In genomic region chr14:52339512-52339852, GRCm38 (mm10) we compare ENCODE assay signal across 27 mouse cellular contexts. TPM values are rescaled to one million over a fixed set of nuclear protein-coding genes. Genes with fewer than 3 reads are reported as not detected.
DNase-seq lines count a peak whose midpoint lies in the region; ATAC-seq lines count a peak whose summit lies in the region.
"Had no signal": no experiment of that assay in that cellular context is flagged by ENCODE, and none has a peak within 500 bp of the region (broad histone marks: within the 10 kb centered on the region; RNA-seq: fewer than 3 reads in every experiment).

No protein-coding gene starts in this region.

- no peaks in the 10 kb centered on the region for H3K27me3 ChIP-seq in hindbrain, embryonic 11.5 days (ENCODE audit: control insufficient read depth, insufficient read depth, low read length)
- H3K27me3 ChIP-seq in hindbrain, embryonic 10.5 days (ENCODE audit: insufficient read depth, poor library complexity, severe bottlenecking) = no peaks in the 10 kb centered on the region
- no peaks in the 10 kb centered on the region for H3K27me3 ChIP-seq in hindbrain, embryonic 12.5 days
- H3K27me3 ChIP-seq in hindbrain, embryonic 13.5 days = no peaks in the 10 kb centered on the region
- H3K27me3 ChIP-seq in midbrain, embryonic 16.5 days (ENCODE audit: control insufficient read depth, insufficient read depth, low read depth, low read length) = no peaks in the 10 kb centered on the region

- ATAC-seq in hindbrain, embryonic 11.5 days (ENCODE audit: low FRiP score) = no peak
- no peak for ATAC-seq in hindbrain, embryonic 12.5 days (ENCODE audit: low FRiP score)
- 0 out of 2 replicates have a peak, but pooled peaks have one; percentile 15 for ATAC-seq in hindbrain, embryonic 13.5 days (ENCODE audit: low FRiP score)
- no peak for ATAC-seq in midbrain, embryonic 16.5 days

- no peaks in the 10 kb centered on the region for H3K36me3 ChIP-seq in hindbrain, embryonic 11.5 days (ENCODE audit: control insufficient read depth, insufficient read depth, low read length)
- H3K36me3 ChIP-seq in hindbrain, embryonic 10.5 days = no peaks in the 10 kb centered on the region
- no peaks in the 10 kb centered on the region for H3K36me3 ChIP-seq in hindbrain, embryonic 12.5 days
- no peaks in the 10 kb centered on the region for H3K36me3 ChIP-seq in hindbrain, embryonic 13.5 days
- H3K36me3 ChIP-seq in midbrain, embryonic 16.5 days (ENCODE audit: control insufficient read depth, insufficient read depth, low read length) = no peaks in the 10 kb centered on the region
- H3K36me3 ChIP-seq: embryonic facial prominence, embryonic 12.5 days; heart, embryonic 13.5 days; lung, embryonic 15.5 days had no signal

- no peaks in the 10 kb centered on the region for H3K9me3 ChIP-seq in hindbrain, embryonic 11.5 days (ENCODE audit: control insufficient read depth, low read length)
- peaks cover 4% of the 10 kb centered on the region; the same call in 1 of the 2 replicates for H3K9me3 ChIP-seq in hindbrain, embryonic 10.5 days
- H3K9me3 ChIP-seq in hindbrain, embryonic 12.5 days (replicated peaks) = peaks cover 4% of the 10 kb centered on the region; the same call in 1 of the 2 replicates
- no peaks in the 10 kb centered on the region for H3K9me3 ChIP-seq in hindbrain, embryonic 13.5 days
- H3K9me3 ChIP-seq in midbrain, embryonic 16.5 days (replicated peaks; ENCODE audit: control insufficient read depth, low read length, poor library complexity, severe bottlenecking) = peaks cover 2% of the 10 kb centered on the region
- H3K9me3 ChIP-seq: lung, embryonic 15.5 days had no signal

- DNase-seq in hindbrain, embryonic 11.5 days (ENCODE audit: low spot score) = no peak
- no peak for DNase-seq in hindbrain, embryonic 10.5 days (ENCODE audit: low spot score)
- DNase-seq in adrenal gland, adult 8-10 months = no peak
- no peak for DNase-seq in gastrocnemius, postnatal 10 days
- DNase-seq: adrenal gland, adult 2 months; cerebellum, adult 9-10 months; kidney, adult 9 months; kidney, postnatal 4 days; lung, postnatal 4 days; right cerebral cortex, postnatal 14 days had no signal

- no peaks in the 10 kb centered on the region for H3K4me1 ChIP-seq in hindbrain, embryonic 11.5 days (replicated peaks; ENCODE audit: control insufficient read depth, insufficient read depth, low read length)
- H3K4me1 ChIP-seq in hindbrain, embryonic 10.5 days (replicated peaks) = peaks cover 7% of the 10 kb centered on the region; the same call in 1 of the 2 replicates
- no peaks in the 10 kb centered on the region for H3K4me1 ChIP-seq in hindbrain, embryonic 12.5 days
- H3K4me1 ChIP-seq in hindbrain, embryonic 13.5 days (replicated peaks) = 0 out of 2 replicates have a peak, but pooled peaks cover 5% of the 10 kb centered on the region
- H3K4me1 ChIP-seq in midbrain, embryonic 16.5 days (ENCODE audit: control insufficient read depth, insufficient read depth, low read length) = peaks cover 2% of the 10 kb centered on the region
- H3K4me1 ChIP-seq: embryonic facial prominence, embryonic 12.5 days; heart, embryonic 13.5 days; lung, embryonic 15.5 days had no signal

- H3K4me2 ChIP-seq in hindbrain, embryonic 11.5 days (replicated peaks; ENCODE audit: low read depth, low read length) = no peak overlapping the region
- H3K4me2 ChIP-seq in hindbrain, embryonic 12.5 days (replicated peaks) = peak overlapping the region; percentile 43; the same call in 1 of the 2 replicates
- peak overlapping the region; percentile 48 for H3K4me2 ChIP-seq in hindbrain, embryonic 13.5 days
- H3K4me2 ChIP-seq in midbrain, embryonic 16.5 days (ENCODE audit: low read length) = peak overlapping the region; percentile 51

- H3K9ac ChIP-seq in hindbrain, embryonic 11.5 days (ENCODE audit: low read depth, low read length) = 0 out of 2 replicates have a peak overlapping the region, but pooled peaks have one; percentile 11
- no peak overlapping the region for H3K9ac ChIP-seq in hindbrain, embryonic 12.5 days
- peak overlapping the region; percentile 63 for H3K9ac ChIP-seq in hindbrain, embryonic 13.5 days
- peak overlapping the region; percentile 51; the same call in 1 of the 2 replicates for H3K9ac ChIP-seq in midbrain, embryonic 16.5 days (ENCODE audit: low read depth, low read length)
- H3K9ac ChIP-seq: heart, embryonic 13.5 days; liver, embryonic 14.5 days; lung, embryonic 15.5 days had no signal

- no peak overlapping the region for H3K4me3 ChIP-seq in hindbrain, embryonic 11.5 days (ENCODE audit: low read depth, low read length)
- no peak overlapping the region for H3K4me3 ChIP-seq in hindbrain, embryonic 10.5 days
- H3K4me3 ChIP-seq in hindbrain, embryonic 12.5 days = no peak overlapping the region
- peak overlapping the region; percentile 29 for H3K4me3 ChIP-seq in hindbrain, embryonic 13.5 days
- peak overlapping the region; percentile 32; the same call in 1 of the 2 replicates for H3K4me3 ChIP-seq in midbrain, embryonic 16.5 days (ENCODE audit: low read depth, low read length)
- H3K4me3 ChIP-seq: embryonic facial prominence, embryonic 12.5 days; lung, embryonic 15.5 days had no signal

- 81% methylated on average over 6 of the region's 6 CpGs for WGBS in hindbrain, embryonic 11.5 days
- WGBS in hindbrain, embryonic 10.5 days = 75% methylated on average over 6 of the region's 6 CpGs
- WGBS in hindbrain, embryonic 12.5 days = 80% methylated on average over 6 of the region's 6 CpGs
- WGBS in hindbrain, embryonic 13.5 days = 77% methylated on average over 6 of the region's 6 CpGs
- WGBS in midbrain, embryonic 16.5 days = 68% methylated on average over 6 of the region's 6 CpGs

- H3K27ac ChIP-seq in hindbrain, embryonic 11.5 days (ENCODE audit: low read depth, low read length) = no peak overlapping the region
- H3K27ac ChIP-seq in hindbrain, embryonic 10.5 days = no peak overlapping the region
- no peak overlapping the region for H3K27ac ChIP-seq in hindbrain, embryonic 12.5 days
- H3K27ac ChIP-seq in hindbrain, embryonic 13.5 days = peak overlapping the region; percentile 66; the same call in 1 of the 2 replicates
- H3K27ac ChIP-seq in midbrain, embryonic 16.5 days (ENCODE audit: low read length) = peak overlapping the region; percentile 25; the same call in 1 of the 2 replicates
- H3K27ac ChIP-seq: embryonic facial prominence, embryonic 12.5 days; heart, embryonic 13.5 days; liver, embryonic 14.5 days; lung, embryonic 15.5 days had no signal

RNA-seq across cellular contexts. Expression of gene Sall2, which starts 10.9 kb away (rescaled TPM):
- polyA plus RNA-seq in hindbrain, embryonic 11.5 days (2014; fragmentation: Nextera tagmentation; extraction: Ambion mirVana) = 37.7 and 45.0 TPM in 2 replicates
- 56.9 and 60.3 TPM in 2 replicates for polyA plus RNA-seq in hindbrain, embryonic 10.5 days (2016; fragmentation: Nextera tagmentation; extraction: Ambion mirVana)
- 60.7 and 62.8 TPM in 2 replicates for polyA plus RNA-seq in hindbrain, embryonic 12.5 days (2016; fragmentation: Nextera tagmentation; extraction: Ambion mirVana)
- polyA plus RNA-seq in hindbrain, embryonic 13.5 days (2015; fragmentation: Nextera tagmentation; extraction: Ambion mirVana) = 46.2 and 49.5 TPM in 2 replicates
- polyA plus RNA-seq in midbrain, embryonic 16.5 days (2015; fragmentation: Nextera tagmentation; extraction: Ambion mirVana) = 47.5 and 49.0 TPM in 2 replicates
- 10 to 100 TPM in 2 of 4 experiments, 1 to 10 TPM in 2; 7.3 to 15.2 (median 12.0) TPM for total RNA-seq in adrenal gland, adult 8-10 months (2022)
- 1 to 10 TPM; 3.1 to 5.0 TPM for total RNA-seq in gastrocnemius, postnatal 10 days (2021)

RNA-seq across cellular contexts. Expression of gene Olfr1513, which starts 16.7 kb away (rescaled TPM):
- polyA plus RNA-seq in hindbrain, embryonic 11.5 days (2014; fragmentation: Nextera tagmentation; extraction: Ambion mirVana) = not detected in 2 replicates
- polyA plus RNA-seq in hindbrain, embryonic 10.5 days (2016; fragmentation: Nextera tagmentation; extraction: Ambion mirVana) = not detected in 2 replicates
- polyA plus RNA-seq in hindbrain, embryonic 12.5 days (2016; fragmentation: Nextera tagmentation; extraction: Ambion mirVana) = 0.06 TPM in 1 of 2 replicates, not detected in the other
- not detected in 2 replicates for polyA plus RNA-seq in hindbrain, embryonic 13.5 days (2015; fragmentation: Nextera tagmentation; extraction: Ambion mirVana)
- not detected in 2 replicates for polyA plus RNA-seq in midbrain, embryonic 16.5 days (2015; fragmentation: Nextera tagmentation; extraction: Ambion mirVana)
- total RNA-seq in adrenal gland, adult 8-10 months (2022) = not detected
- total RNA-seq in gastrocnemius, postnatal 10 days (2021) = not detected
- total RNA-seq: adrenal gland, adult 2 months; granulocyte monocyte progenitor cell, adult 5-6 weeks; heart, postnatal 25 days; layer of hippocampus, postnatal 14 days; left cerebral cortex, postnatal 10 days had no signal
- polyA plus RNA-seq: adrenal gland, adult 2 months; cortical plate, adult 2 months; embryonic facial prominence, embryonic 12.5 days; heart, embryonic 13.5 days; intestine, embryonic 14.5 days; limb, embryonic 14.5 days; liver, embryonic 14.5 days; lung, embryonic 15.5 days; spleen, adult 2 months; stomach, embryonic 14.5 days had no signal

RNA-seq across cellular contexts. Expression of gene Mettl3, which starts 34.6 kb away (rescaled TPM):
- 46.0 and 48.7 TPM in 2 replicates for polyA plus RNA-seq in hindbrain, embryonic 11.5 days (2014; fragmentation: Nextera tagmentation; extraction: Ambion mirVana)
- 57.7 and 64.2 TPM in 2 replicates for polyA plus RNA-seq in hindbrain, embryonic 10.5 days (2016; fragmentation: Nextera tagmentation; extraction: Ambion mirVana)
- polyA plus RNA-seq in hindbrain, embryonic 12.5 days (2016; fragmentation: Nextera tagmentation; extraction: Ambion mirVana) = 54.7 and 56.1 TPM in 2 replicates
- polyA plus RNA-seq in hindbrain, embryonic 13.5 days (2015; fragmentation: Nextera tagmentation; extraction: Ambion mirVana) = 48.1 and 51.5 TPM in 2 replicates
- 46.9 and 48.1 TPM in 2 replicates for polyA plus RNA-seq in midbrain, embryonic 16.5 days (2015; fragmentation: Nextera tagmentation; extraction: Ambion mirVana)
- 10 to 100 TPM; 39.3 to 66.6 (median 55.2) TPM for total RNA-seq in adrenal gland, adult 8-10 months (2022)
- 10 to 100 TPM; 16.3 to 17.3 TPM for total RNA-seq in gastrocnemius, postnatal 10 days (2021)

RNA-seq across cellular contexts. Expression of gene Olfr1512, which starts 39.5 kb away (rescaled TPM):
- not detected in 2 replicates for polyA plus RNA-seq in hindbrain, embryonic 11.5 days (2014; fragmentation: Nextera tagmentation; extraction: Ambion mirVana)
- polyA plus RNA-seq in hindbrain, embryonic 10.5 days (2016; fragmentation: Nextera tagmentation; extraction: Ambion mirVana) = 0.07 TPM in 1 of 2 replicates, not detected in the other
- not detected in 2 replicates for polyA plus RNA-seq in hindbrain, embryonic 12.5 days (2016; fragmentation: Nextera tagmentation; extraction: Ambion mirVana)
- 0.12 and 0.21 TPM in 2 replicates for polyA plus RNA-seq in hindbrain, embryonic 13.5 days (2015; fragmentation: Nextera tagmentation; extraction: Ambion mirVana)
- polyA plus RNA-seq in midbrain, embryonic 16.5 days (2015; fragmentation: Nextera tagmentation; extraction: Ambion mirVana) = 0.11 TPM in 1 of 2 replicates, not detected in the other
- total RNA-seq in adrenal gland, adult 8-10 months (2022) = not detected
- total RNA-seq in gastrocnemius, postnatal 10 days (2021) = not detected
- total RNA-seq: adrenal gland, adult 2 months; granulocyte monocyte progenitor cell, adult 5-6 weeks; heart, postnatal 25 days; layer of hippocampus, postnatal 14 days; left cerebral cortex, postnatal 10 days had no signal
- polyA plus RNA-seq: adrenal gland, adult 2 months; cortical plate, adult 2 months; embryonic facial prominence, embryonic 12.5 days; heart, embryonic 13.5 days; intestine, embryonic 14.5 days; limb, embryonic 14.5 days; liver, embryonic 14.5 days; lung, embryonic 15.5 days; neural tube, embryonic 11.5 days; spleen, adult 2 months; stomach, embryonic 14.5 days had no signal

RNA-seq across cellular contexts. Expression of gene Olfr1511, which starts 57.7 kb away (rescaled TPM):
- polyA plus RNA-seq in hindbrain, embryonic 11.5 days (2014; fragmentation: Nextera tagmentation; extraction: Ambion mirVana) = not detected in 2 replicates
- not detected in 2 replicates for polyA plus RNA-seq in hindbrain, embryonic 10.5 days (2016; fragmentation: Nextera tagmentation; extraction: Ambion mirVana)
- not detected in 2 replicates for polyA plus RNA-seq in hindbrain, embryonic 12.5 days (2016; fragmentation: Nextera tagmentation; extraction: Ambion mirVana)
- 0.18 and 0.87 TPM in 2 replicates for polyA plus RNA-seq in hindbrain, embryonic 13.5 days (2015; fragmentation: Nextera tagmentation; extraction: Ambion mirVana)
- 0.16 and 0.51 TPM in 2 replicates for polyA plus RNA-seq in midbrain, embryonic 16.5 days (2015; fragmentation: Nextera tagmentation; extraction: Ambion mirVana)
- total RNA-seq in adrenal gland, adult 8-10 months (2022) = not detected
- total RNA-seq in gastrocnemius, postnatal 10 days (2021) = not detected
- total RNA-seq: adrenal gland, adult 2 months; granulocyte monocyte progenitor cell, adult 5-6 weeks; heart, postnatal 25 days; layer of hippocampus, postnatal 14 days; left cerebral cortex, postnatal 10 days had no signal
- polyA plus RNA-seq: adrenal gland, adult 2 months; cortical plate, adult 2 months; heart, embryonic 13.5 days; intestine, embryonic 14.5 days; limb, embryonic 14.5 days; liver, embryonic 14.5 days; lung, embryonic 15.5 days; neural tube, embryonic 11.5 days; spleen, adult 2 months; stomach, embryonic 14.5 days had no signal

Comparison
In these comparisons a context has a peak if more than half of its experiments do, and no peak if none do; other contexts are left out.
1. H3K27ac ChIP-seq: peak in hindbrain, embryonic 13.5 days (single experiment) and midbrain, embryonic 16.5 days (single experiment); none in hindbrain, embryonic 11.5 days (single experiment), hindbrain, embryonic 10.5 days (single experiment) and hindbrain, embryonic 12.5 days (single experiment).
2. H3K4me3 ChIP-seq: peak in hindbrain, embryonic 13.5 days (single experiment) and midbrain, embryonic 16.5 days (single experiment); none in hindbrain, embryonic 11.5 days (single experiment), hindbrain, embryonic 10.5 days (single experiment) and hindbrain, embryonic 12.5 days (single experiment).